Mouse (Mus musculus): ENCODE measurements at regions not wholly inside any gene's neighbourhood (a gene's known extent, or its start where the extent isn't known, plus 50 kb on each side); places are given as distances from the start of the nearest gene placed in this dataset.

- no peak for TF ChIP-seq CTCF (IDR thresholded peaks at IDR 0.05)
- DNase-seq (ENCODE audit: low spot score) (no peak), ATAC-seq (ENCODE audit: low FRiP score) (no peak)
- H3K9me3 ChIP-seq (ENCODE audit: low read length), result no peaks in the 10 kb centered on the region
- H3K9ac ChIP-seq (replicated peaks; ENCODE audit: low read length, poor library complexity, severe bottlenecking), result no peak overlapping the region
- no peak overlapping the region for H3K4me3 ChIP-seq (ENCODE audit: low read depth, low read length)
- no peaks in the 10 kb centered on the region for H3K36me3 ChIP-seq (ENCODE audit: insufficient read depth, low read length)
- no peaks in the 10 kb centered on the region for H3K4me1 ChIP-seq (ENCODE audit: insufficient read depth, low read length)
- no peak overlapping the region for H3K27ac ChIP-seq (ENCODE audit: low read depth, low read length)
- WGBS, result 95% methylated on average over 1 of the region's 1 CpGs
- H3K4me2 ChIP-seq (ENCODE audit: low read depth, low read length, poor library complexity, severe bottlenecking), result no peak overlapping the region
- H3K27me3 ChIP-seq (ENCODE audit: insufficient read depth, low read length), result no peaks in the 10 kb centered on the region
Measured at GRCm38 (mm10) chr6:117494971-117495370, 326.6 kb downstream of the Cxcl12 start.

- H3K4me1 ChIP-seq (ENCODE audit: insufficient read depth, low read length), result no peaks in the 10 kb centered on the region
- H3K9me3 ChIP-seq (ENCODE audit: low read length), result no peaks in the 10 kb centered on the region
- 76% methylated on average over 5 of the region's 5 CpGs for WGBS
- H3K9ac ChIP-seq (replicated peaks; ENCODE audit: low read length, poor library complexity, severe bottlenecking), result no peak overlapping the region
- H3K27ac ChIP-seq (ENCODE audit: low read depth, low read length), result no peak overlapping the region
- no peak for ATAC-seq (ENCODE audit: low FRiP score)
- no peak for DNase-seq (ENCODE audit: low spot score)
- no peak for TF ChIP-seq CTCF (IDR thresholded peaks at IDR 0.05)
- H3K27me3 ChIP-seq (ENCODE audit: insufficient read depth, low read length), result no peaks in the 10 kb centered on the region
- H3K4me3 ChIP-seq (ENCODE audit: low read depth, low read length), result no peak overlapping the region
- no peak overlapping the region for H3K4me2 ChIP-seq (ENCODE audit: low read depth, low read length, poor library complexity, severe bottlenecking)
- no peaks in the 10 kb centered on the region for H3K36me3 ChIP-seq (ENCODE audit: insufficient read depth, low read length)
Measured at GRCm38 (mm10) chr6:117497337-117497736, 329.0 kb downstream of the Cxcl12 start.

- DNase-seq (ENCODE audit: low spot score), result peak; percentile 32
Measured at GRCm38 (mm10) chr6:117497904-117498303, 329.6 kb downstream of the Cxcl12 start.

GRCm38 (mm10) chr6:117502346-117502745, 334.0 kb downstream of the Cxcl12 start:
- no peaks in the 10 kb centered on the region for H3K27me3 ChIP-seq (ENCODE audit: insufficient read depth, low read length)
- H3K4me3 ChIP-seq (ENCODE audit: low read depth, low read length), result no peak overlapping the region
- TF ChIP-seq CTCF (IDR thresholded peaks at IDR 0.05), result no peak
- no peak for DNase-seq (ENCODE audit: low spot score)
- no peaks in the 10 kb centered on the region for H3K36me3 ChIP-seq (ENCODE audit: insufficient read depth, low read length)
- H3K27ac ChIP-seq (ENCODE audit: low read depth, low read length), result no peak overlapping the region
- no peak overlapping the region for H3K4me2 ChIP-seq (ENCODE audit: low read depth, low read length, poor library complexity, severe bottlenecking)
- no peaks in the 10 kb centered on the region for H3K9me3 ChIP-seq (ENCODE audit: low read length)
- no peak overlapping the region for H3K9ac ChIP-seq (replicated peaks; ENCODE audit: low read length, poor library complexity, severe bottlenecking)
- no peak for ATAC-seq (ENCODE audit: low FRiP score)
- WGBS, result 71% methylated on average over 5 of the region's 5 CpGs
- no peaks in the 10 kb centered on the region for H3K4me1 ChIP-seq (ENCODE audit: insufficient read depth, low read length)

More at GRCm38 (mm10) chr6:117497904-117498303, 329.6 kb downstream of the Cxcl12 start:
- Histone ChIP-seq H3K27ac (ENCODE audit: low read depth, low read length) (no peak overlapping the region), H3K4me3 (ENCODE audit: low read depth, low read length) (no peak overlapping the region), H3K36me3 (ENCODE audit: insufficient read depth, low read length) (no peaks in the 10 kb centered on the region), H3K27me3 (ENCODE audit: insufficient read depth, low read length) (no peaks in the 10 kb centered on the region), H3K4me1 (ENCODE audit: insufficient read depth, low read length) (no peaks in the 10 kb centered on the region), H3K9me3 (ENCODE audit: low read length) (no peaks in the 10 kb centered on the region), H3K9ac (replicated peaks; ENCODE audit: low read length, poor library complexity, severe bottlenecking) (no peak overlapping the region), H3K4me2 (ENCODE audit: low read depth, low read length, poor library complexity, severe bottlenecking) (no peak overlapping the region)
- WGBS, result 75% methylated on average over 5 of the region's 5 CpGs
- TF ChIP-seq CTCF (IDR thresholded peaks at IDR 0.05), result no peak
- no peak for ATAC-seq (ENCODE audit: low FRiP score)

GRCm38 (mm10) chr6:117504771-117505170, 336.2 kb upstream of the Zfp637 start:
- H3K4me2 ChIP-seq (ENCODE audit: low read depth, low read length, poor library complexity, severe bottlenecking), result no peak overlapping the region
- 89% methylated on average over 10 of the region's 10 CpGs for WGBS

GRCm38 (mm10) chr6:117505431-117505830, 335.5 kb upstream of the Zfp637 start:
- ATAC-seq (ENCODE audit: low FRiP score) (no peak), DNase-seq (ENCODE audit: low spot score) (no peak)
- Histone ChIP-seq H3K4me2 (ENCODE audit: low read depth, low read length, poor library complexity, severe bottlenecking) (no peak overlapping the region), H3K9me3 (ENCODE audit: low read length) (no peaks in the 10 kb centered on the region), H3K36me3 (ENCODE audit: insufficient read depth, low read length) (no peaks in the 10 kb centered on the region), H3K9ac (replicated peaks; ENCODE audit: low read length, poor library complexity, severe bottlenecking) (no peak overlapping the region), H3K4me1 (ENCODE audit: insufficient read depth, low read length) (no peaks in the 10 kb centered on the region), H3K27ac (ENCODE audit: low read depth, low read length) (no peak overlapping the region), H3K27me3 (ENCODE audit: insufficient read depth, low read length) (no peaks in the 10 kb centered on the region), H3K4me3 (ENCODE audit: low read depth, low read length) (no peak overlapping the region)
- no peak for TF ChIP-seq CTCF (IDR thresholded peaks at IDR 0.05)
- 70% methylated on average over 3 of the region's 3 CpGs for WGBS

More at GRCm38 (mm10) chr6:117504771-117505170, 336.2 kb upstream of the Zfp637 start:
- Histone ChIP-seq H3K27ac (ENCODE audit: low read depth, low read length) (no peak overlapping the region), H3K4me3 (ENCODE audit: low read depth, low read length) (no peak overlapping the region), H3K9me3 (ENCODE audit: low read length) (no peaks in the 10 kb centered on the region), H3K9ac (replicated peaks; ENCODE audit: low read length, poor library complexity, severe bottlenecking) (no peak overlapping the region), H3K4me1 (ENCODE audit: insufficient read depth, low read length) (no peaks in the 10 kb centered on the region), H3K27me3 (ENCODE audit: insufficient read depth, low read length) (no peaks in the 10 kb centered on the region), H3K36me3 (ENCODE audit: insufficient read depth, low read length) (no peaks in the 10 kb centered on the region)
- ATAC-seq (ENCODE audit: low FRiP score) (no peak), DNase-seq (ENCODE audit: low spot score) (no peak)
- no peak for TF ChIP-seq CTCF (IDR thresholded peaks at IDR 0.05)
